Mouse (Mus musculus): Measurements from ENCODE around the gene Dbx1.

Gene Dbx1

GRCm38 (mm10) chr7:49633375-49633956, 3.2 kb downstream of the Dbx1 start:
- DNase-seq (ENCODE audit: low spot score in 2 of 2) = no peak

DNA sequence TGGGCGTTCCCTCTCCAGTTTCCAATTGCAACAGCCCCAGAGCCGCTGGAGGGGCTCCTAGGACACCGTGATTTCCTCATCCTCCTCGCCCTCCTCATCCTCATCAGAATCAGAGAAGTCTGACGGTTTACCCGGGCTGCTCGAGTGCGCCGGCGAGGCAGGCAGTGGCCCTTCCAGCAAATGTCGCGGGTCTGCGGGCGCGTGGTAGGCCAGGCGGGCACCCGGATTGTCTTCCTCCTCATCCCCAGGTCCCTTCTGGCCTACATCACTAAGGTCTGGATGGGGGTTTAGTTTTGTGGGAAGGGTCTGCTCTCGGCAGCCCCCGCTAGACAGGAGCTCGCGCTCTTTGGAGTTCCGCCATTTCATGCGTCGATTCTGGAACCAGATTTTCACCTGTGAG, 4.3 kb downstream of the Dbx1 start:
- no peak for DNase-seq (ENCODE audit: low spot score in 2 of 2)

DNA sequence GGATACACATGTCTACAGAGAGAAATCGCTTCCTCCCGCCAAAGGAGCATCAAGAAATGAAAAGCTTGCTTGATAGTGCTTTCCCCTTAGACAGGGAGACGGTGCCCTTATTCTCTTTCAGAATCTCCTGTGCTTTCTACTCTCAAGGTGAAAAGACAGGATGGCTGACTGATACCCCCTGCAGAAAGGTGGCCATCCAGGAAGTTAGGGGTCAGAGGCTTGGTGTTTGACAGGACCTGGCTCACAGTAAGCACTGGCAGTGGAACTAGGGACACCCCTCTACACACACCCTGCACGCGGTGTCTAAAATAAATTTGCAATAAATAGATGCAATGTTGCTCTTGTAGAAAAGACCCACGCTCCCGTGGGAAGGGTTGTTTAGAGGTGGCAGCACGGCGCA, 4.8 kb downstream of the Dbx1 start:
- DNase-seq (ENCODE audit: low spot score in 2 of 2) = no peak

DNA sequence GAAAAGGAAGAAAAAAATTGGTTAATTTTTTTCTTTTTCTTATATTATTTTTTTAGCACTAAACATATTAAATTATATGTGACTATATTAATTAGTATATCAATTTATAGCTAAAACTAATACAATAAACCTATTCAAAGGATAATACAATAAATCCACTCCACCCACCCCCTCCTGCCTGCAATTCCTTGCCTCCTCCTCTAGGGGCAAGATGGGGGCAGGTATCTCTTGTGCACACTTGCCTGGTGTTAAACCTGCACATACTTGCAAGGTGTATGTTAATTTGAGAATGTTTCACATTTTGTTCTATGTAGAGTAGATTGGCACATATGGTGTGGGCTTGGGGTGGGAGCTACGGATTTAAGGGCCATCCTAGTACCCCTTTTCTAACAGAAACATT, 16.5 kb downstream of the Dbx1 start:
- DNase-seq (ENCODE audit: low spot score in 2 of 2) = no peak

DNA sequence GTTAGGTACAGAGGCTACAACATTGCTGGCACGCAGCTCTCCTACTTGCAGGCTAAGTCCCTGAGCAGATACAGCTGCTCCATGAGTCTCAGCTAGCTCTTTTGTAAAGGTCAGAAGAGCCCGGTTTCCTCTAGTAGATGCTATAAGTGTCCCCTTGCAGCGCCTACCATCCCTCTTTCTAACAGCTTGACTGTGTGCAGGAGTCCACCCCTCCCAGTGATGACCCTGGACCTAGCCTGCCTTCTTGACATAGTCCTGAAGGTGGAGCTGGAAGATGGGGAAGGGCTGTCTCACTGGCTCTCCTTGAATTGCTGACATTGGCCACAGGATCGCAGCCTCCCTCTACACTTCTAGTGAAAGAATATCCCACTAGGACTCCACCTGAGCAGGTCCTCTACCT, 19.6 kb downstream of the Dbx1 start:
- DNase-seq (ENCODE audit: low spot score in 2 of 2) = no peak

- DNase-seq (ENCODE audit: low spot score in 2 of 2) = peak in 1 of 2 experiments; percentile 71
These were observed 20.4 kb downstream of the Dbx1 start for GRCm38 (mm10) chr7:49616258-49616735.

DNA sequence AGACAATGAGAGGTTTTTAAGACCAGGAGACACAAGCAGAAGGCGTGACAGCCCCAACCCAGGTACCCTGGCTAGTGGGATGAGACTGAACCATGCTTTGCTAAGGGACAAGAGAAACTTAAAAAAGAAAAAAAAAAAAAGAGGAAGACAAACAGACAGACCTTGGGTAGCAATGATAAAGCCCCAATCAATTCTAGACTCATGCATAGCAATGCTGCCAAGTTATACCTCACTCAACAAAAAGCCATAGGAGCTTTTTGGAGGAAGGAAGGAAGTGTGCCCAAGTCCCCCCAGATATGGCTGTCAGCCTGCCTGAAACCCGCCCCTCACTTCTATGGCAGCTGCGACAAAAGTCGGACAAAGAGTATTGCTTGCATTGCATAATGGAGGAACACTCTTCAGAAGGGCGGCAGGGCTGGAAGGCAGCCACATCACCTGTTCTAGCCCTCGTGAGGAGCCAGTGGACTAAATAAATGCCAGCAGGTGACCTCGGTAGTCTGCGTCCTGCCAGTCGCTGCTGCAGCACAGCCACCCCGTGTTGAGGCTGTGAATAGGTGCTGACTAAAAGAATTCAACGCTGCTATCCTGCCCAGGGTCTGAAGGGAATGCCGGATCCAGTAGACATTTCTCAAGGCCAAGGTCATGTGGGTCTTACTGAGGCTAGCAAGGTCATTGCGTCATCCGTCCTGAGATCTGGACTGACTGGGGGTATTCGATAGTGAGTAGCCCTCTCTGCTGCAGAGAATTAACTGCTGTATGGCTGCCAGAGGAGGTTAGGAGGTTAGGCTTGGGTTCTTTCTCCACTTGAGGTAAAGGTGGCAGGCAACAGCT, 31.5 kb downstream of the Dbx1 start:
- DNase-seq (ENCODE audit: low spot score in 2 of 2) = no peak

DNA sequence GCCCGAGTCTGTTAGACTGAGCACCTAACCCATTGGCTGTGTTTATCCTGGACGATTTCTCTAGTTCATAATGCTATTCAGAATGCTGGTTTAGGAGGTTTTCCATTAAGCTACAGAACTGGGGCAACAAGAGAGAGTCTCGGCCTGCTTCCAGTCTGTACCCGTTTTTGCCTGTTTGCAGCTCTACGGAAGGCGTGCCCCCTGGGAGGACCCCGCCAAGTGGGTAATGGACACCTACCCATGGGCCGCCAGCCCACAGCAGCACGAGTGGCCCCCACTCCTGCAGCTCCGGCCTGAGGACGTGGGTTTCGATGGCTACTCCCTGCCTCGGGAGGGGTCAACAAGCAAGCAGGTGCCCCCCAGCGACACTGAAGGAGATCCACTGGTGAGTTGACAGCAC, 32.4 kb downstream of the Dbx1 start:
- no peak for DNase-seq (ENCODE audit: low spot score in 2 of 2)

GRCm38 (mm10) chr7:49601191-49601975, 35.3 kb downstream of the Dbx1 start:
- peak; percentile 51 to 57 for DNase-seq (ENCODE audit: low spot score in 2 of 2)

DNA sequence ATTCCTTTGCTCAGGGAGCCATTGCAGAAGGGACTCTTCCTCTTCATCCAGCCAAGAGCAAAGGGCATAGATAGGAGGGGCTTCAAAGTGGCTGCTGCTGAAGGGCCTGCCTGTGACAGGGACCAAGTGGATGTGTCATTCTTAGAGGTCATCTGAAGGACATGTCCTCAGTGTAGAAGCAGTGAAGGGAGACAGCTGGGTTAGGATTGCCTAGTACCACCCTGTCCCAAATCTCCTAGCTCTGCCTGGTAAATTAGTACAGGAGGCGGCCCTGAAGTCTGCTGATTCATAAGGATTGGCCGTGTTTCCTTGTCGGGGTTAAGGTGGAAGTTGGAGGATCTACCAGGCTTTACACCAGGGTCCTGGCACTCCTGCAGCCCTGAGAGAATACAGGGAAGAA, 36.7 kb downstream of the Dbx1 start:
- DNase-seq (ENCODE audit: low spot score in 2 of 2) = no peak

GRCm38 (mm10) chr7:49598225-49598624, 38.4 kb downstream of the Dbx1 start:
- no peak for DNase-seq (ENCODE audit: low spot score in 2 of 2)

GRCm38 (mm10) chr7:49597776-49598175, 38.9 kb downstream of the Dbx1 start:
- DNase-seq (ENCODE audit: low spot score in 2 of 2) = no peak

GRCm38 (mm10) chr7:49589635-49590034, 47.0 kb downstream of the Dbx1 start:
- DNase-seq (ENCODE audit: low spot score in 2 of 2) = no peak

DNA sequence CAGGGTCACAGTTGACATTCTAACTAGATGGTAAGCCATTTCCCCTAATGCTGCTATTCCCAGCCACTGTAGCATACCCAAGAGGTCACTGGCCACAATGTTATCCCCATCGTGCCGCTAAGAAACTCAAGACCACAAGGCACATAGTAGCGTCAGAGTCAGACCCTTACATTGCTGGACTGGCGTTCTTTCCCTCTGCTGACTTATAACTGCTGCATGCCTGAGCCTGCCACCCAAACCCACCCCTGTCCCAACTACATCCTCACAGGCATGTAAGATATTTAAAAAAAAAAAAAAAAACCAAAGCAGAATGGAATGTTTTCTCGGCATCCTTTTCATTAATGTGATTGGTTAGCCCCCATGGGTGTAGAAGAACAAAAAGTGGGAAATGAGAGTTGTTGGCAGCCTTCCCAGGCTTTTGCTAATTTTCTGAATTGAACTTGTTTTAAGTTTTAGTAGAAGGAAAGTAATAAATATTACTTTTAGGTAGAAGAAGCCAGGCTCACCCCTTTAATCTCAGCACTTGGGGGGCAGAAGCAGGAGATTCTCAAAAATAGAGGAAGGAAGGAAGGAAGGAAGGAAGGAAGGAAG, 50.0 kb downstream of the Dbx1 start:
- DNase-seq (ENCODE audit: low spot score in 2 of 2) = no peak

GRCm38 (mm10) chr7:49583176-49583575, 53.5 kb downstream of the Dbx1 start:
- no peak for DNase-seq (ENCODE audit: low spot score in 2 of 2)

- DNase-seq (ENCODE audit: low spot score in 2 of 2) = no peak
These were observed 54.1 kb downstream of the Dbx1 start for GRCm38 (mm10) chr7:49582551-49582950.

DNA sequence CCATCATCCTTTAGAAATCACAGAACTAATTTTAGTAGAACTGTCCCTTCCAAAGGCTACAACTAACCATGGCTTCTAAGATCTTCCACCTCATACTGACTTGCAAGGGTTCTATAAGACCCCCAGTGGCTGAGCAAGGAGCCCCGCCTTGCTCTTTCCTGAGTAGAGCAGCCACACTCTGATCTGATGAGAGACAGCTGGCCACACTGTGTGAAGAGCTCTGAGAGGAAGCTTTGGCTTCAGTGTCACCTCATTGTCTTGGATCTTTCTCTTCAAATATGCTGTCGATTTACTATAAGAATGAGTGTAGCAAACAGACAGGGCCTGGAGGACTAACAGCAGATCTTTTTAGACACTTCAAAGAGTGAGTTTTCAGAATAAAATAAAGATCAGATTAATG, 54.7 kb downstream of the Dbx1 start:
- DNase-seq (ENCODE audit: low spot score in 2 of 2) = no peak
